Mouse (Mus musculus) kidney, adult 11 months (tissue): ENCODE data around the gene Cox6b2.
"Not testable (repeated sequence)": the region's sequence is repeated elsewhere in the genome, so short reads cannot be mapped to it uniquely, and the experiment has no call there.

Source experiments
- DNase-seq: peaks from one replicate; pipeline ENCODE4 v3.0.0; 2022

Cox6b2 gene

GRCm38 (mm10) chr7:4752821-4753570, at the start of gene Cox6b2:
Gene Cox6b2 (minus strand): TSS chr7:4753094.
- peak; percentile 78 for DNase-seq

GRCm38 (mm10) chr7:4802247-4802646, 49.4 kb upstream of the Cox6b2 start:
- no peak for DNase-seq

GRCm38 (mm10) chr7:4795767-4796433, 43.0 kb upstream of the Cox6b2 start:
- DNase-seq = peak; percentile 23

DNA sequence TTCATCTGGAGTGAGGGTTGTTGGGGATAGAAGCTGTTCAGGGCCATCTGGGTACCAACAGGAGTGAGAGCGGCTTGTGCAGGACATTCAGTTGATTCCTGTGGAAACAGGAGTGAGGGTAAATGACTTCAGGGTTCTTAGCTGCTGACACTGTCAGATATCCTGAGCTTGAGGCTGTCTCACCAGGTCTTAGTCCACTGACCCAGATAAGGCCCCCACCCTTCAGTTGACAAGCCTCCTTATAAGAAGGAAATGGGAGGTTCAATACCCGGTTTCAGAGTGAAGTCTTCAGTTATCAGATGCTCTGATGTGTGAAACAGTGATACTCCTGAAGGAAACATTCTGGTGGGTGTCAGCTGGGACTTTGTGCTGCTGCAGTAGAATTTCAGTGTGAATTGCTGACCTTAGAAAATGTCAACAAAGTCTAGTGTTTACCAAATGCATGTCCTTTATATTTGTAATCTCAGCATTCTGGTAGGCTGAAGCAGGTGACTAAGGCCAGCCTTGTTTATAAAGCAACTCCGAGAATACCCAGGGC, 41.8 kb upstream of the Cox6b2 start:
- DNase-seq = no peak

GRCm38 (mm10) chr7:4793674-4794073, 40.8 kb upstream of the Cox6b2 start:
- no peak for DNase-seq

GRCm38 (mm10) chr7:4793248-4793647, 40.4 kb upstream of the Cox6b2 start:
- not testable (repeated sequence) for DNase-seq

DNA sequence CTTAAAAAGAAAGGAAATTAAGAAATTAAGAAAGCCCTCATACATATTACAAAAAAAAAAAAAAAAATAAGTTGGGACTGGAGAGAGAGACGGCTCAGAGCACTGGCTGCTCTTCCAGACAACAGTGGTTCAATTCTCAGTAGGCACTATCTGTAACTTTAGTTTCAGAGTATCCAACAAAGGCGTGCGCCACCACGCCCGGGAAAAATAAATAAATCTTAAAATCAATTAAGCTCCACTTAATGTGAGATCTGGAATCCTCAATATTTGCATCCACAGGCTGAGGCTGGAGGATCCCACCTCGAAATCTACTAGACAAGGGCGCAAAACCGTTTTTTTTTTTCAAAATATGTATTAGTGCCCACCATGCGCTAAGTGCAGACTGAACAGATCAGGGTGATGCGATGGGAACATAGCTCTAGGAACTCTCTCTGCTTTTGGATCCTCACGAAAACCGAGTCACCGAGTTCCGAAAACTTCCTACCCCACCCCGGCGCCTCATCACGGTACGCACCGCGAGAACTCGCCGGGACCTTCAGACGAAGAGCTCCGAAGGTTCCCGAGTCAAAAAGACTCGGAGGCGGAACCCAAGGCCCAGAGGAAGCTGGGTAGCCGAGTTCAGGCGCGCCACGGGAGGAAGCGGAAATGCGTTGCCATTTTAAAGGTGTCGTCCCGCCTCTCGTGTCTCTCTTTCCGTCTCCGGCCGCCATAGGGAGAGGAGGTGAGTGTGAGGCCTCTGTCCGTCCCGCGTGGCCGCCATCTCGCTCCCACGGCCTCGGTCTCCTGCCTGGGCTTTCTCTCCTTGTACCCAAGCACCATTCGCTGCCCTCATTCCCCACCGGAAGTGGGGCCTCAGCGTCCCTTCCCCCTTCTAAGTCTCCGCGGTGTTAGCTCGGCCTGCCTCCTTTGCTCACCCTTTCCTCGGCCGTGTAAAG, 39.7 kb upstream of the Cox6b2 start, which contains the start of gene Rpl28:
TSS of gene Rpl28 (plus strand) at position 597 of the 935 bp plus-strand sequence.
- DNase-seq = peak; percentile 95

DNA sequence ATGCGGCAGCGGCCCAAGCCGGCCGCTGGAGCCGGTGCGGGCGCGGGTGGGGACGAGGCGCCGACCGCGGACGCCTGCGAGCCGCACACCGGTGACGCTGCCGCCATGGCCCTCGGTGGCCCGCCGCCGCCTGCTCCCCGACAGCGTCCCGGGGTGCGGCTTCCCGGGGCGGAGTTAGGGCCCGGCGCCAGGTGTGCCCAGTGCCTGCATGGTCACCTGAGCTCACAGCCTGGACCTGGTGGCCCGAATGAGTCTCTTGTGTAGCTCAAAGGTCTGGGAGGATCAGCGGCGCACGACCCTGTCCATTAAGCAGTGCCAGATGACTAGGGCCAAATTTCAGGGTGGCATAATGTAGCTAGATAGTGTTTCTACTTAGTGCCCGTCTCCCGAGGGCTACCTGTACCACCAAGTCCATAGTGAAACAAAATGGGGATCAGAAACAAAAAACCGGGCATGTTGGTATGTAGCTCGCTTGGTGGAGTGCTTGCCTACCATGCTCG, 36.6 kb upstream of the Cox6b2 start, which contains the start of gene Tmem238:
TSS of gene Tmem238 (minus strand) at position 221 of the 500 bp plus-strand sequence.
- DNase-seq = peak; percentile 88

- DNase-seq = no peak
Measured at GRCm38 (mm10) chr7:4788499-4789435, 35.9 kb upstream of the Cox6b2 start.

DNA sequence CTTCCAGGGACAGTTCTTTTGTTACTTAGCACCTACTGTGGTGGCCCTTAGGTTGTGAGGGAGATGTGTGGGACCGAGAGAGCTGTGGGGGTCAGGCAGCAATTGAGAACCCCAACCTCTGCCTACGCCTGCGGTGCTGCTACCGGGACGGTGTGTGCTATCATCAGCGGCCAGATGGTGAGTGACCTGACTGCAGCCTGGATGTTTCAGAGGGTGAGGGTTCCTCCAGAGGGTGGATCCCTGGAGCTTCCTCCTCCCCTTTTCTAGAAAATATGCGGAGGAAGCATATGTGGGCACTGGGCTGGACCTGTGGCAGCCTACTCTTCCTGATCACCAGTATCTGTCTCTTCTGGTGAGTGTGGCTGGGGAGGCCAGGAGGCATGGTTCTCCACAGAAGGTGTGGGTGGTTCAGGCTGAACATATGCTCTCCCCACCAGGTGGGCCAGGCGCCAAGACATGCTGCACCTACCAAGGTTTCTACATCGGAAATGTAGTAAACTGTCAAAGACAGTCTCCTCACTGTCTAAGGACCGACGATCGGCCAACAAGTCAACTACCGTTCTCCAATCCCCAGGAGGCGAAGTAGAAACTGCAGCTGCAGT, 30.9 kb upstream of the Cox6b2 start:
- no peak for DNase-seq

- DNase-seq = no peak
Measured at GRCm38 (mm10) chr7:4782759-4783158, 29.9 kb upstream of the Cox6b2 start, which contains the start of the genes Il11 and Tmem190. Gene Il11 (minus strand): TSS chr7:4782859. Gene Tmem190 (plus strand): TSS chr7:4782937.

- no peak for DNase-seq
Measured at GRCm38 (mm10) chr7:4782130-4782529, 29.2 kb upstream of the Cox6b2 start.

- DNase-seq = no peak
Measured at GRCm38 (mm10) chr7:4779921-4780320, 27.0 kb upstream of the Cox6b2 start.

GRCm38 (mm10) chr7:4777851-4778637, 25.1 kb upstream of the Cox6b2 start:
- no peak for DNase-seq

DNA sequence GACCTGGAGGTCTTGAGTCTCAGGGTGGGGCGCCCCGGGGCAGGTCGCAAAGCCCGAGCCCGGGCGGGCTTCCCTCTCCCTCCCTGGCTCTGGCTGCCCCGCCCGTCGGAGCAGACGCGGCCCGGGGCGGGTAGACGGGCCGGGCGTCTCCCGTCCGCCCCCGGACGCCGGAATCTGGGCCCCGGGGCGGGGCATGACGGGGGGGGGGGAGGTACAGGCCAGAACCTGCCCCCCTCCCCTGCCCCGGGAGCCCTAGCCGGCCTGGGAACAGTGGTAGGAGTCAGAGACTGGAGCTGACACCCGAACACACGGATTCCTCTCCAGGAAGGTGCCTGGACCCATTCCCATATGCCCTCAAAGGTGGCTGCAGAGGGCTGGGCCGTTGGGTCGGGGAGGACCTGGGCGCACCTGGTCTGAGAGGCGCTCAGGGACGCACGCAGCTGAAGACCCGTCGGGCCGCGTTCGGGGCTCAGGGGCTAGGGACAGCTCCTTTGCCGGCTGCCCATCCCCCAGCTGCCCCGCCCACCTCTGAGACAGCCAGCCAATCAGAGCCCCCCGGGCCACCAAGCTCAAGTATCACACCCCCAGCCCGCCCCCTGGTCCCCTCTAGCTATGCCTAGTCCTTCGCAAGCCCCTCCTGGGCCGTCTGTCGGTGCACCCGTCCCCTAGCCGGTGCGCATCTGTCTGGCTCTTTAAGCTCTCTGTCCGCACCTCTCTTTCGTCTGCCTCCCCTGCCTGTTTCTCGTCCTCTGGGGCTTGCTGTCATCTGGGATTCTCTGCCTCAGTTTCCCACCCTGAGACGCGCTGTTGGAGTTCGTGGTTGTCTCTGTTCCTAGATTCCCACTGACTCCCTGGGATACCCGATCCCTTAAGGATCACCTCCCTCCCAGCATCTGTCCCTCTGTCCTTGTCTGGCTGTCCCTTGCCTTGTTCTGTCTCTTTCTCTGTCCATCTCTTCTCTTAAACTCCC, 24.3 kb upstream of the Cox6b2 start:
- DNase-seq = peak; percentile 42

DNA sequence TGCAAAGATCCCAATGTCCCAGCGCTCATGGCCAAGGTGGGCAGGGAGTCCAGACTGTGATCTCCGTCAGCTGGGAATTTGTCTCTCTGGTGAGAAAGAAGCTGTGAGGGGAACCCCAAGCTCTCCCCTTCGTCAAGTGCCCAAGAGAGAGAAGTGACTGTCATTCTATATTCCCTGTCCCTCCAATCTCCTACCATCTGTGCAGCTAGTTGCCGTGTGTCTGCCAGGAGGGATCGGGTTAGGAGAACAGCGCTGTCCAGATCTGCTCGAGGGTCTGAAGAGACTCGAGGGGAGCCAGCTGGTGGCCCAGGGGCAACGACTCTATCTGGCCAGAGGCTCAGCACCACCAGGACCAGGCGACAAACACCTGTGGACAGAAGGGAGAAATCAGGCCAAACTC, 23.2 kb upstream of the Cox6b2 start:
- no peak for DNase-seq

DNA sequence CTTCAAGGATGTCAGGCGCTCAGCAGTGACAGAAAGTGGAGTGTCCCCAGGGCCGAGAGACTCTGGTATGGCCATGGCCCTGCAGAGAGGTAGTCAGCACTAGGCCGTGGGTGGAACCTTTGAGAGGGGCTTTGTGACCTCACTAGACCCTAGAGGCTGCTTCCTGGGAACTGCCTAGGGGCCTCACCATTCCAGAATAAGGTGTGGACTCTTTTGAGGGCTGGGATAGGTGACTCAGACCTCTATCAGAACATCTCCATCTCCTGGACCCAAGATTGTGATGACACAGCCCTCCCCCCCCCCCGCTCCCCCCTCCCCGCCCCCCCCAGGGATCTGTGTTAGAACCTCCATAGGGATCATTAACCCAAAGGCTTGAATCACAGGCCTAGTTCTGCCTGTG, 18.3 kb upstream of the Cox6b2 start, which contains the start of gene Fam71e2:
TSS of gene Fam71e2 (minus strand) at position 101 of the 400 bp plus-strand sequence.
- no peak for DNase-seq

- DNase-seq = no peak
Measured at GRCm38 (mm10) chr7:4764946-4765710, 12.2 kb upstream of the Cox6b2 start.
